Mouse (Mus musculus): ENCODE data around the gene Magix.
"Not testable (repeated sequence)": the region's sequence is repeated elsewhere in the genome, so short reads cannot be mapped to it uniquely, and the experiment has no call there.

The Magix gene

GRCm38 (mm10) chrX:7680864-7681263, at the start of gene Magix:
Gene Magix (minus strand): TSS chrX:7681251.
- peak in 1 of 2 experiments; percentile 40 for DNase-seq

- DNase-seq, result no peak
Observed at GRCm38 (mm10) chrX:7728922-7729265, 47.8 kb upstream of the Magix start.

GRCm38 (mm10) chrX:7728215-7728921, 47.3 kb upstream of the Magix start, which contains the start of gene Praf2:
Gene Praf2 (plus strand): TSS chrX:7728439.
- peak; percentile 78 to 82 for DNase-seq

GRCm38 (mm10) chrX:7727176-7727575, 46.1 kb upstream of the Magix start:
- DNase-seq, result no peak

- DNase-seq, result no peak
Observed at GRCm38 (mm10) chrX:7725841-7726240, 44.8 kb upstream of the Magix start.

- no peak for DNase-seq
Observed at GRCm38 (mm10) chrX:7724135-7724534, 43.1 kb upstream of the Magix start.

- no peak for DNase-seq
Observed at GRCm38 (mm10) chrX:7722691-7723090, 41.6 kb upstream of the Magix start.

GRCm38 (mm10) chrX:7722282-7722611, 41.2 kb upstream of the Magix start:
- DNase-seq, result no peak

- DNase-seq, result peak; percentile 70 to 75
Observed at GRCm38 (mm10) chrX:7721514-7722281, 40.6 kb upstream of the Magix start, which contains the start of gene Gm45208. Gene Gm45208 (plus strand): TSS chrX:7722245.

GRCm38 (mm10) chrX:7716058-7716457, 35.0 kb upstream of the Magix start:
- DNase-seq, result not testable (repeated sequence)

- DNase-seq, result peak; percentile 91 to 95
Observed at GRCm38 (mm10) chrX:7714135-7714899, 33.3 kb upstream of the Magix start, which contains the start of gene Wdr45. Gene Wdr45 (plus strand): TSS chrX:7714333.

- DNase-seq, result not testable (repeated sequence)
Observed at GRCm38 (mm10) chrX:7713764-7714134, 32.7 kb upstream of the Magix start.

- peak; percentile 79 to 87 for DNase-seq
Observed at GRCm38 (mm10) chrX:7696954-7697381, 15.9 kb upstream of the Magix start, which contains the start of gene Gpkow. Gene Gpkow (plus strand): TSS chrX:7697131.

GRCm38 (mm10) chrX:7696520-7696919, 15.5 kb upstream of the Magix start:
- DNase-seq, result no peak

- DNase-seq, result peak; percentile 37 to 50
Observed at GRCm38 (mm10) chrX:7692862-7693261, 11.8 kb upstream of the Magix start.

GRCm38 (mm10) chrX:7690486-7690885, 9.4 kb upstream of the Magix start:
- DNase-seq, result no peak

- no peak for DNase-seq
Observed at GRCm38 (mm10) chrX:7688321-7688720, 7.3 kb upstream of the Magix start.

- DNase-seq, result no peak
Observed at GRCm38 (mm10) chrX:7680057-7680412, 1.0 kb downstream of the Magix start.

- DNase-seq, result peak; percentile 93 to 95
Observed at GRCm38 (mm10) chrX:7679405-7680056, 1.5 kb downstream of the Magix start.

GRCm38 (mm10) chrX:7678986-7679385, 2.1 kb downstream of the Magix start:
- no peak for DNase-seq

GRCm38 (mm10) chrX:7675001-7675380, 6.1 kb downstream of the Magix start:
- no peak for DNase-seq

GRCm38 (mm10) chrX:7674284-7675000, 6.6 kb downstream of the Magix start:
- DNase-seq, result peak; percentile 53 to 74

All from kidney, postnatal 4 days (tissue).